Mouse (Mus musculus) heart, adult 2 months (tissue): ENCODE data around the gene Irf7. TPM values are rescaled to one million over a fixed set of nuclear protein-coding genes. Genes with fewer than 3 reads are reported as not detected.

Experiments
- DNase-seq, 2 experiments: peaks; one replicate each; pipeline ENCODE4 v3.0.0; 2021
- H3K27ac ChIP-seq: fragments of 200-600 bp; 2 replicates; pipeline ENCODE4 v1.8.1; 2022
- H3K27me3 ChIP-seq: fragments of 200-500 bp; 2 replicates; pipeline ENCODE4 v1.6.1; 2012; ENCODE audit warnings: mild to moderate bottlenecking, low read length, inconsistent platforms, mixed read lengths; ENCODE audit not compliant: control insufficient read depth, insufficient read depth
- H3K36me3 ChIP-seq: fragments of 200-500 bp; 2 replicates; pipeline ENCODE4 v1.6.1; 2012; ENCODE audit warnings: low read length, inconsistent platforms; ENCODE audit not compliant: control insufficient read depth, insufficient read depth
- H3K4me1 ChIP-seq: fragments of 200-500 bp; 2 replicates; pipeline ENCODE4 v1.6.1; 2011; ENCODE audit warnings: low read length; ENCODE audit not compliant: control insufficient read depth, insufficient read depth
- H3K4me3 ChIP-seq: fragments of 200-600 bp; 2 replicates; pipeline ENCODE4 v1.8.1; 2022
- H3K79me2 ChIP-seq: fragments of 200-500 bp; replicated peaks from 2 replicates; pipeline ENCODE4 v1.6.1; 2012; ENCODE audit warnings: mild to moderate bottlenecking, inconsistent platforms, low read length, moderate library complexity, mixed read lengths; ENCODE audit not compliant: control insufficient read depth, insufficient read depth
- H3K9ac ChIP-seq: fragments of 200-500 bp; 2 replicates; pipeline ENCODE4 v1.6.1; 2012; ENCODE audit warnings: low read depth, mild to moderate bottlenecking, control low read depth, inconsistent platforms, low read length, mixed read lengths
- CTCF ChIP-seq: fragments of 200-600 bp; IDR thresholded peaks from 2 replicates; pipeline ENCODE4 v1.8.1; 2022; ENCODE audit warnings: antibody characterized with exemption, mild to moderate bottlenecking, moderate library complexity
- EP300 ChIP-seq: fragments of 200-500 bp; IDR thresholded peaks from 2 replicates; pipeline ENCODE4 v1.6.1; 2011; ENCODE audit warnings: low read depth, low read length, control low read depth; ENCODE audit not compliant: insufficient read depth
- POLR2A ChIP-seq: fragments of 200-500 bp; IDR thresholded peaks from 2 replicates; pipeline ENCODE4 v1.6.1; 2011; ENCODE audit warnings: mild to moderate bottlenecking, low read depth, low read length, control low read depth; ENCODE audit not compliant: insufficient read depth
- WGBS: fragments of 180-500 bp; shearing (Covaris S2); methylation state at CpG from one replicate; pipeline ENCODE4 v1.1.7; 2018; 5-methylcytosine and 5-hydroxymethylcytosine counted together
- intact Hi-C: fragments of 180-260 bp; cut with DNase I; formaldehyde crosslinking; loops from one replicate; pipeline ENCODE4 v1.15.1; 2025
- long read RNA-seq: library from polyadenylated mRNA; stranded (forward); transcript quantifications from one replicate; pipeline ENCODE4 v2.0.0, GENCODE M21; 2021
- polyA plus RNA-seq: library from polyadenylated mRNA; depleted of rRNA; stranded (reverse); fragments of >200 nt; gene quantifications from 2 replicates; pipeline ENCODE4 v1.2.3, GENCODE M21; 2012; rRNA removed
- total RNA-seq, 2 experiments: library from RNA; stranded (reverse); gene quantifications; 2 replicates each; pipeline ENCODE4 v1.2.3; 2021

Irf7 gene
- total RNA-seq (1 to 10 TPM; 3.3 to 3.4 TPM), polyA plus RNA-seq (24.6 and 25.2 TPM in 2 replicates)
- long read RNA-seq, partial matches to known transcripts: 1 of 6 reads
- long read RNA-seq, other reads (novel, unspliced or antisense): 2 of 6 reads

GRCm38 (mm10) chr7:141265739-141266561, at the start of gene Irf7:
Gene Irf7, minus strand, starts transcription at chr7:141266481.
- intact Hi-C loops: loop anchor here (1.0 to 5.0 kb wide), 2 partner anchors 61 to 97 kb away; partner anchors contain the start of genes Deaf1 and Tmem80
- no peaks in the 10 kb centered on the region for H3K27me3 ChIP-seq
- WGBS: 3% methylated on average over 25 of the region's 25 CpGs
- H3K27ac ChIP-seq: peak within 1 kb of the TSS; percentile 89
- TF ChIP-seq CTCF: no peak
- TF ChIP-seq EP300: 0 out of 2 replicates have a peak, but pooled peaks have one; percentile 11
- TF ChIP-seq POLR2A: peak; percentile 84
- H3K36me3 ChIP-seq: no peaks in the 10 kb centered on the region
- H3K4me1 ChIP-seq: peaks cover 5% of the 10 kb centered on the region
- H3K9ac ChIP-seq: peak within 1 kb of the TSS; percentile 85
- H3K4me3 ChIP-seq: peak within 1 kb of the TSS; percentile 88
- no peaks in the 10 kb centered on the region for H3K79me2 ChIP-seq
- DNase-seq: peak; percentile 78 to 84

- H3K36me3 ChIP-seq: no peaks in the 10 kb centered on the region; the same call in 1 of the 2 replicates
- WGBS: 79% methylated on average over 5 of the region's 5 CpGs
- no peak overlapping the region for H3K9ac ChIP-seq
- DNase-seq: peak in 1 of 2 experiments; percentile 27
- H3K27ac ChIP-seq: no peak overlapping the region
- no peaks in the 10 kb centered on the region for H3K27me3 ChIP-seq
- no peak for TF ChIP-seq EP300
- TF ChIP-seq CTCF: peak; percentile 56
- no peak overlapping the region for H3K4me3 ChIP-seq
- intact Hi-C loops: no loop called here
- H3K4me1 ChIP-seq: no peaks in the 10 kb centered on the region
- H3K79me2 ChIP-seq: no peaks in the 10 kb centered on the region
These were observed 49.7 kb upstream of the Irf7 start for GRCm38 (mm10) chr7:141315974-141316373.

- Histone ChIP-seq H3K4me1 (no peaks in the 10 kb centered on the region), H3K27me3 (no peaks in the 10 kb centered on the region), H3K9ac (no peak overlapping the region), H3K27ac (no peak overlapping the region), H3K4me3 (no peak overlapping the region), H3K36me3 (no peaks in the 10 kb centered on the region; the same call in 1 of the 2 replicates), H3K79me2 (no peaks in the 10 kb centered on the region)
- intact Hi-C loops: no loop called here
- DNase-seq: no peak
- TF ChIP-seq POLR2A (no peak), CTCF (no peak), EP300 (no peak)
- 83% methylated on average over 8 of the region's 8 CpGs for WGBS
These were observed 48.8 kb upstream of the Irf7 start for GRCm38 (mm10) chr7:141315076-141315475.

GRCm38 (mm10) chr7:141314416-141314815, 48.1 kb upstream of the Irf7 start:
- TF ChIP-seq CTCF (no peak), POLR2A (no peak), EP300 (no peak)
- Histone ChIP-seq H3K4me3 (no peak overlapping the region), H3K27ac (no peak overlapping the region), H3K9ac (no peak overlapping the region), H3K36me3 (no peaks in the 10 kb centered on the region; the same call in 1 of the 2 replicates), H3K79me2 (no peaks in the 10 kb centered on the region), H3K27me3 (no peaks in the 10 kb centered on the region), H3K4me1 (no peaks in the 10 kb centered on the region)
- 79% methylated on average over 2 of the region's 2 CpGs for WGBS
- no peak for DNase-seq
- intact Hi-C loops: no loop called here

- no peak for TF ChIP-seq POLR2A
- TF ChIP-seq CTCF: no peak
- TF ChIP-seq EP300: no peak
- H3K9ac ChIP-seq: no peak overlapping the region
- WGBS: 88% methylated on average over 4 of the region's 4 CpGs
- H3K79me2 ChIP-seq: no peaks in the 10 kb centered on the region
- H3K4me3 ChIP-seq: no peak overlapping the region
- no peaks in the 10 kb centered on the region for H3K27me3 ChIP-seq
- no peak for DNase-seq
- intact Hi-C loops: no loop called here
- no peak overlapping the region for H3K27ac ChIP-seq
- no peaks in the 10 kb centered on the region for H3K4me1 ChIP-seq
- H3K36me3 ChIP-seq: no peaks in the 10 kb centered on the region
These were observed 38.3 kb upstream of the Irf7 start for GRCm38 (mm10) chr7:141304537-141304936.

- H3K36me3 ChIP-seq: no peaks in the 10 kb centered on the region
- no peaks in the 10 kb centered on the region for H3K79me2 ChIP-seq
- H3K9ac ChIP-seq: no peak overlapping the region
- intact Hi-C loops: no loop called here
- 90% methylated on average over 1 of the region's 1 CpGs for WGBS
- no peak overlapping the region for H3K27ac ChIP-seq
- no peak overlapping the region for H3K4me3 ChIP-seq
- DNase-seq: no peak
- no peaks in the 10 kb centered on the region for H3K4me1 ChIP-seq
- TF ChIP-seq CTCF (no peak), EP300 (no peak), POLR2A (no peak)
- H3K27me3 ChIP-seq: no peaks in the 10 kb centered on the region
These were observed 36.5 kb upstream of the Irf7 start for GRCm38 (mm10) chr7:141302702-141303268.
